Mouse (Mus musculus) liver, embryonic 15.5 days (tissue): ENCODE data around the gene Asmt. TPM values are rescaled to one million over a fixed set of nuclear protein-coding genes. Genes with fewer than 3 reads are reported as not detected.

ENCODE experiments used
- ATAC-seq: fragments of 200-750 bp; cut with Nextera tagmentation; 2 replicates; pipeline ENCODE4 v1.8.0; 2017; ENCODE audit warnings: moderate number of reproducible peaks, mild to moderate bottlenecking, moderate library complexity; ENCODE audit not compliant: insufficient read depth
- H3K27ac ChIP-seq: fragments of 300-500 bp; sonication (generic); replicated peaks from 2 replicates; pipeline ENCODE4 v1.5.1; 2015; ENCODE audit warnings: mild to moderate bottlenecking, inconsistent platforms
- H3K27me3 ChIP-seq: fragments of 300-500 bp; sonication (generic); 2 replicates; pipeline ENCODE4 v1.6.1; 2015; ENCODE audit warnings: mild to moderate bottlenecking, inconsistent platforms
- H3K36me3 ChIP-seq: fragments of 300-500 bp; sonication (generic); replicated peaks from 2 replicates; pipeline ENCODE4 v1.6.1; 2015; ENCODE audit warnings: moderate library complexity, mild to moderate bottlenecking, inconsistent platforms
- H3K4me1 ChIP-seq: fragments of 300-500 bp; sonication (generic); replicated peaks from 2 replicates; pipeline ENCODE4 v1.6.1; 2015; ENCODE audit warnings: inconsistent platforms
- H3K4me2 ChIP-seq: fragments of 300-500 bp; sonication (generic); 2 replicates; pipeline ENCODE4 v1.6.1; 2015; ENCODE audit warnings: moderate library complexity, mild to moderate bottlenecking, inconsistent platforms
- H3K4me3 ChIP-seq: fragments of 300-500 bp; sonication (generic); replicated peaks from 2 replicates; pipeline ENCODE4 v1.5.1; 2015; ENCODE audit warnings: mild to moderate bottlenecking, inconsistent platforms
- H3K9ac ChIP-seq: fragments of 300-500 bp; sonication (generic); 2 replicates; pipeline ENCODE4 v1.6.1; 2015; ENCODE audit warnings: moderate library complexity, mild to moderate bottlenecking, inconsistent platforms
- H3K9me3 ChIP-seq: fragments of 300-500 bp; sonication (generic); replicated peaks from 2 replicates; pipeline ENCODE4 v1.6.1; 2016; ENCODE audit warnings: inconsistent platforms
- WGBS: fragments of 180-500 bp; shearing (Covaris S2); methylation state at CpG from one replicate; pipeline ENCODE4 v1.1.7; 2015; ENCODE audit warnings: mixed read lengths; ENCODE audit not compliant: insufficient replicate concordance; 5-methylcytosine and 5-hydroxymethylcytosine counted together
- polyA plus RNA-seq: library from polyadenylated mRNA; unstranded; fragments of >200 nt; fragmentation: Nextera tagmentation; extraction: Ambion mirVana; gene quantifications from 2 replicates; pipeline ENCODE4 v1.2.1, GENCODE M21; 2015

Gene Asmt
- polyA plus RNA-seq, result not detected in 2 replicates

GRCm38 (mm10) chrX:170672594-170673092 lies at the start of gene Asmt:
Gene Asmt, plus strand, starts transcription at chrX:170672644.
- Histone ChIP-seq H3K9me3 (peaks cover 52% of the 10 kb centered on the region), H3K4me3 (no peak within 1 kb of the TSS), H3K4me2 (no peak within 1 kb of the TSS), H3K9ac (no peak within 1 kb of the TSS), H3K27ac (no peak within 1 kb of the TSS), H3K27me3 (no peaks in the 10 kb centered on the region), H3K36me3 (peaks cover 40% of the 10 kb centered on the region), H3K4me1 (no peaks in the 10 kb centered on the region)
- ATAC-seq, result peak; percentile 36; the same call in 1 of the 2 replicates
- WGBS, result 83% methylated on average over 14 of the region's 16 CpGs

- 67% methylated on average over 42 of the region's 42 CpGs for WGBS
- H3K36me3 ChIP-seq, result peaks cover 40% of the 10 kb centered on the region
Observed at GRCm38 (mm10) chrX:170673233-170673951, 948 bp downstream of the Asmt start.

GRCm38 (mm10) chrX:170674229-170674771 lies 1.9 kb downstream of the Asmt start:
- no peaks in the 10 kb centered on the region for H3K27me3 ChIP-seq
- H3K27ac ChIP-seq, result no peak overlapping the region
- H3K9ac ChIP-seq, result no peak overlapping the region
- no peak overlapping the region for H3K4me3 ChIP-seq
- ATAC-seq, result no peak
- H3K36me3 ChIP-seq, result peaks cover 40% of the 10 kb centered on the region
- WGBS, result 72% methylated on average over 27 of the region's 27 CpGs
- no peaks in the 10 kb centered on the region for H3K4me1 ChIP-seq
- H3K9me3 ChIP-seq, result peaks cover 55% of the 10 kb centered on the region
- no peak overlapping the region for H3K4me2 ChIP-seq

More at GRCm38 (mm10) chrX:170673233-170673951, 948 bp downstream of the Asmt start:
- Histone ChIP-seq H3K4me1 (no peaks in the 10 kb centered on the region), H3K9me3 (peaks cover 55% of the 10 kb centered on the region), H3K4me3 (no peak overlapping the region), H3K27ac (no peak overlapping the region), H3K9ac (no peak overlapping the region), H3K27me3 (no peaks in the 10 kb centered on the region), H3K4me2 (no peak overlapping the region)
- peak; percentile 74 for ATAC-seq

DNA sequence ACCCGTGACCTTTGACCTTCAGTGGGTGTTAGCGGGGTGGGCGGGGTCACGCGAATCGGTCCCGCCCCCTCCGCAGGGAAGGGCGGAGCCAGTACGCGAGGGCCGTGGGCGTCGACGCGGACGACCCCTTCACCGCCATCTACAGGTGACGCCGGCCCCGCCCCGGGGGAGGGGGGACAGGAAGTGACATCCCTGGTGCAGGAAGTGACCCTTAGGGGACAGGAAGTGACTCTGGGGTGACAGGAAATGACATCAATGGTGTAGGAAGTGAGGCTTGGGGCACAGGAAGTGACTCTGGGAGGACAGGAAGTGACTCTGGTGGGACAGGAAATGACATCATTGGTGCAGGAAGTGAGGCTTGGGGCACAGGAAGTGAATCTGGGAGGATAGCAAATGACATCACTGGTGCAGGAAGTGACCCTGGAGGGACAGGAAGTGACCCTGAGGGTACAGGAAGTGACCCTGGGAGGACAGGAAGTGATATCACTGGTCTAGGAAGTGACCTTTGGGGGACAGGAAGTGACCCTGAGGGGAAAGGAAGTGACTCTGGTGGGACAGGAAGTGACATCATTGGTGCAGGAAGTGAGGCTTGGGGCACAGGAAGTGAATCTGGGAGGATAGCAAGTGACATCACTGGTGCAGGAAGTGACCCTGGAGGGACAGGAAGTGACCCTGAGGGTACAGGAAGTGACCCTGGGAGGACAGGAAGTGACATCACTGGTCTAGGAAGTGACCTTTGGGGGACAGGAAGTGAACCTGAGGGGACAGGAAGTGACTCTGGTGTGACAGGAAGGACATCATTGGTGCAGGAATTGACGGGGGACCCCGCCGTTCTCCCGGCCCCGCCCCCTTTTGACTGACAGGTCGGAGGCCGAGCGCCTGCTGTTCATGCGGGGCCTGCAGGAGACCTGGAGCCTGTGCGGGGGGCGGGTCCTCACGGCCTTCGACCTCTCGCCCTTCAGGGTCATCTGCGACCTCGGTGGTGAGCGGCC lies 2.7 kb downstream of the Asmt start:
- Histone ChIP-seq H3K4me1 (no peaks in the 10 kb centered on the region), H3K27me3 (no peaks in the 10 kb centered on the region), H3K27ac (no peak overlapping the region), H3K9me3 (peaks cover 55% of the 10 kb centered on the region), H3K4me3 (no peak overlapping the region), H3K36me3 (peaks cover 40% of the 10 kb centered on the region), H3K4me2 (no peak overlapping the region), H3K9ac (no peak overlapping the region)
- WGBS, result 82% methylated on average over 38 of the region's 39 CpGs
- ATAC-seq, result peak; percentile 19; the same call in 1 of the 2 replicates

DNA sequence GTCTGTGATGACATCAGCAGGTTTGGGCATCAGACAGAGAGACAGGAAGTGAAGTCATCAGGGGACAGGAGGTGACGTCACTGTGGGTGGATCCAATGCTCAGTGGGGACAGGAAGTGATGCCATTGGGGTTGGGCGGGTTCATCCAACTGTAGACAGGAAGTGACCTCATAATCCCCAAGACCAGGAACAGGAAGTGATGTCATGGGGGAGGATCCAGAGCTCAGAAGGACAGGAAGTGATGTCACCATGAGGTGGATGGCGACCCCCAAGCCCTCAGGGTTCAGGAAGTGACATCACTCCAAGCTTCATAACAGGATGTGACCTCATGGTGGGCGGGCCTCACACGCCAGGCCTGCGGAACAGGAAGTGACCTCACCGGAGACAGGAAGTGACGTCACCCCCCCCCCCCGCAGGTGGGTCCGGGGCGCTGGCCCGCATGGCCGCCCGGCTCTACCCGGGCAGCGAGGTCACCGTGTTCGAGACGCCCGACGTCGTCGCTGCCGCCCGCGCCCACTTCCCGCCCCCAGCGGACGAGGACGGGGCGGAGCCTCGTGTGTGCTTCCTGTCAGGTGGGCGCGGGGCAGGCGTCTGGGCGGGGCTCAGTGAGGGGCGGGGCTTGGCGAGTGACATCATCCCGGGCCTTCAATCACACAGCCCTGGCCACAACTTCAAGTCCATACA lies 3.6 kb downstream of the Asmt start:
- H3K4me1 ChIP-seq, result no peaks in the 10 kb centered on the region
- peaks cover 40% of the 10 kb centered on the region for H3K36me3 ChIP-seq
- no peaks in the 10 kb centered on the region for H3K27me3 ChIP-seq
- no peak overlapping the region for H3K4me2 ChIP-seq
- H3K4me3 ChIP-seq, result no peak overlapping the region
- ATAC-seq, result no peak
- peaks cover 55% of the 10 kb centered on the region for H3K9me3 ChIP-seq
- H3K27ac ChIP-seq, result no peak overlapping the region
- H3K9ac ChIP-seq, result no peak overlapping the region
- WGBS, result 89% methylated on average over 39 of the region's 39 CpGs

DNA sequence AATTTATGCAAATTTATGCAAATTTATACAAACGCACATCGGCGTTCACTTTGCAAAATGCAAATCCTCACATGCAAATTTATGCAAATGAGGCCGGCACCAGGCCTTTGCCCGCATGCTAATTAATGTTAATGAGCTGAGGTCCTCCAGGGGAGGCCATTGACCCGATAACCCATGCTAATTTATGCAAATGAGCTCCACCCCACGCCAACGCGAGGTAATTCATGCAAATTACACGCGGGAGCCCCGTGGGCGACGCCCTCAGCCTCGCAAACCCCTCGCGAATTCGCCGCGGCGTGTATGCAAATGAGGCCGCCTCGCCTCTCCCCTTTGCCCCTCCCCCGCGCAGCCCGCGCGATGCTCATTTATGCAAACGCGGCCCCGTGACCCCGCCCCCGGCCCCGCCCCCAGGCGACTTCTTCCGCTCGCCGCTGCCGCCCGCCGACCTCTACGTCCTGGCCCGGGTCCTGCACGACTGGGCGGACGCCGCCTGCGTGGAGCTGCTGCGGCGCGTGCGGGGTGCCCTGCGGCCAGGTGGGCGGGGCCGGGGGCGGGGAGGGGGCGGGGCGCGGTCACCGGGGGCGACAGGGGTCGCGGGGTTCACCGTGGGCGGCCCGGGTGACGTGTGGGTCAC lies 4.3 kb downstream of the Asmt start:
- no peak overlapping the region for H3K4me3 ChIP-seq
- no peak overlapping the region for H3K4me2 ChIP-seq
- ATAC-seq, result no peak
- H3K27me3 ChIP-seq, result no peaks in the 10 kb centered on the region
- 88% methylated on average over 67 of the region's 67 CpGs for WGBS
- peaks cover 55% of the 10 kb centered on the region for H3K9me3 ChIP-seq
- H3K9ac ChIP-seq, result no peak overlapping the region
- H3K36me3 ChIP-seq, result peaks cover 40% of the 10 kb centered on the region
- H3K27ac ChIP-seq, result no peak overlapping the region
- H3K4me1 ChIP-seq, result no peaks in the 10 kb centered on the region

- no peaks in the 10 kb centered on the region for H3K4me1 ChIP-seq
- WGBS, result 85% methylated on average over 17 of the region's 17 CpGs
Observed at GRCm38 (mm10) chrX:170677266-170677665, 4.8 kb downstream of the Asmt start.

DNA sequence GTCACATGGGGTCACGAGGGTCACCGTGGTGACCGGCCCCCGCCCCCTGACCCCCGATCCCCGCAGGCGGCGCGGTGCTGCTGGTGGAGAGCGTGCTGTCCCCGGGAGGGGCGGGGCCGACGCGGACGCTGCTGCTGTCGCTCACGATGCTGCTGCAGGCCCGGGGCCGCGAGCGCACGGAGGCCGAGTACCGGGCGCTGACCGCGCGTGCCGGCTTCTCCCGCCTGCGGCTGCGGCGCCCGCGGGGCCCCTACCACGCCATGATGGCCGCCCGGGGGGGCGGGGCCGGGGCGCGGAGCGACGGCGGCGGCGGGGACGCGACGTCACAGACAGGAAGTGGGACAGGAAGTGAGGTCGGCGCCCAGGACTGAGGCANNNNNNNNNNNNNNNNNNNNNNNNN lies 5.2 kb downstream of the Asmt start:
- H3K27me3 ChIP-seq, result no peaks in the 10 kb centered on the region
- 90% methylated on average over 49 of the region's 53 CpGs for WGBS
- no peak overlapping the region for H3K4me3 ChIP-seq
- no peak for ATAC-seq
- H3K9ac ChIP-seq, result no peak overlapping the region
- H3K9me3 ChIP-seq, result peaks cover 52% of the 10 kb centered on the region
- no peaks in the 10 kb centered on the region for H3K4me1 ChIP-seq
- H3K4me2 ChIP-seq, result no peak overlapping the region
- H3K27ac ChIP-seq, result no peak overlapping the region
- H3K36me3 ChIP-seq, result peaks cover 37% of the 10 kb centered on the region

More at GRCm38 (mm10) chrX:170677266-170677665, 4.8 kb downstream of the Asmt start:
- peaks cover 55% of the 10 kb centered on the region for H3K9me3 ChIP-seq
- no peak overlapping the region for H3K27ac ChIP-seq
- H3K36me3 ChIP-seq, result peaks cover 40% of the 10 kb centered on the region
- H3K9ac ChIP-seq, result no peak overlapping the region
- ATAC-seq, result no peak
- H3K4me3 ChIP-seq, result no peak overlapping the region
- no peaks in the 10 kb centered on the region for H3K27me3 ChIP-seq
- H3K4me2 ChIP-seq, result no peak overlapping the region
